Mouse (Mus musculus) thymus, adult 2 months (tissue): ENCODE results near the gene Sgsh.

Experiments used
- CTCF ChIP-seq: fragments of 200-500 bp; IDR thresholded peaks from 2 replicates; pipeline ENCODE4 v1.5.1; 2012; ENCODE audit warnings: mild to moderate bottlenecking, control low read depth, low read length, moderate library complexity, borderline replicate concordance; ENCODE audit not compliant: control insufficient read depth, poor library complexity, insufficient read depth; ENCODE audit errors: extremely low read depth
- POLR2A ChIP-seq: fragments of 200-500 bp; IDR thresholded peaks from 2 replicates; pipeline ENCODE4 v1.6.1; 2012; ENCODE audit warnings: mild to moderate bottlenecking, low read length, control low read depth, moderate library complexity; ENCODE audit not compliant: control insufficient read depth, poor library complexity, insufficient read depth; ENCODE audit errors: extremely low read depth

DNA sequence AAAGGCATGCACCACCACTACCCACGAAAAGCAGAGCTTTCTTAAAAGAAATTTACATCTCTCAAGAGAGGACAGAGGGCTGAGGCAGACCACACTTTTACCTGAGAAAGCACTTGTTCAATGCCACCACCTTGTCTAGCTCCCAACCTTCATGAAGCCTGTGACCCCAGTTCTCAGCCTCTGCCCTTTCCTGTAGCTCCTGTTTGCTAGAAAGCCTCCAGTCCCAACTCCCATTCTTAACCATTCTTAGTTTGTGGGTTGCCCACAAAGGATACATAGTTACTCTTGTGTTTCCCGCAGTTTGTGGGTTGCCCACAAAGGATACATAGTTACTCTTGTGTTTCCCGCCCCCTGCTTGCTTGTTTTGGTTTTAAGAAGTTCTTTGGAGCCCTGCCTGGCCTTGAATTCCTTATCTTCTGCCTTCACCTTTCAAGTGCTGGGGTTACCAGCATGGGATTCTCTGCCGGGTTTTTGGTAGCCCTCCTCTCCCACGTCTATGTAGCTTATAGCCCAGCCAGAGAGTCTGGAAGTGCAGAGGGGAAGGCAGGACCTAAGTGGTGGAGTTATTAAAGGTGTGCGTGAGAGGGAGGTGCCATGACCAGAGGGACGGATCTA is 36.2 kb upstream of the Sgsh start:
- TF ChIP-seq CTCF (no peak), POLR2A (no peak)
